Mouse (Mus musculus) inflammation-experienced regulatory T-cells (primary cell): ENCODE data around the gene Card9. TPM values are rescaled to one million over a fixed set of nuclear protein-coding genes. Genes with fewer than 3 reads are reported as not detected.

Source experiments
- polyA plus RNA-seq, 2 experiments: library from polyadenylated mRNA; unstranded; fragments of 100-300 nt; shearing (Covaris generic); gene quantifications; one replicate each; pipeline ENCODE4 v1.2.1; 2017

Card9 gene
- 1 to 10 TPM in 1 of 2 experiments, under 1 TPM in 1; 0.86 to 1.5 TPM for polyA plus RNA-seq

DNA sequence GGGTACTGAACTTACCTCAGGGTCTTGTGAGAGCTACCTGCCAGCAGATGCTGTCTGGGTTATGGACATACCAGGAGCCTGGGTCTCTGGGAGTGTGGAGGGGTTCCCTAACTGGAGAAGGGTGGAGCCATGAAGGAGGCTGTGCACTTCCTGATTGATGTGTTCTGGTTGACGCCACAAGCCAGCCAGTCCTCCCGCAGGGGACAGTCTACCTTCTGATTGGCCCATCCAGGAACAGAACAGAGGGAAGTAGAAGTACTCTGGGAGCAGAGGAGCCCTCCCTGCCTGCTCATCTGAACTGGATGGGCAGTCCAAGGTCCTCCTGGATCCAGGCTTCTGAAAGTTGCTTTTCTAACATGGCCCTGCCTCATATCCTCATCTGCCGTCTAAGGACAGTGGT is at the start of gene Card9:
Card9 (minus strand) TSS at position 147 of the 400 bp plus-strand sequence.

DNA sequence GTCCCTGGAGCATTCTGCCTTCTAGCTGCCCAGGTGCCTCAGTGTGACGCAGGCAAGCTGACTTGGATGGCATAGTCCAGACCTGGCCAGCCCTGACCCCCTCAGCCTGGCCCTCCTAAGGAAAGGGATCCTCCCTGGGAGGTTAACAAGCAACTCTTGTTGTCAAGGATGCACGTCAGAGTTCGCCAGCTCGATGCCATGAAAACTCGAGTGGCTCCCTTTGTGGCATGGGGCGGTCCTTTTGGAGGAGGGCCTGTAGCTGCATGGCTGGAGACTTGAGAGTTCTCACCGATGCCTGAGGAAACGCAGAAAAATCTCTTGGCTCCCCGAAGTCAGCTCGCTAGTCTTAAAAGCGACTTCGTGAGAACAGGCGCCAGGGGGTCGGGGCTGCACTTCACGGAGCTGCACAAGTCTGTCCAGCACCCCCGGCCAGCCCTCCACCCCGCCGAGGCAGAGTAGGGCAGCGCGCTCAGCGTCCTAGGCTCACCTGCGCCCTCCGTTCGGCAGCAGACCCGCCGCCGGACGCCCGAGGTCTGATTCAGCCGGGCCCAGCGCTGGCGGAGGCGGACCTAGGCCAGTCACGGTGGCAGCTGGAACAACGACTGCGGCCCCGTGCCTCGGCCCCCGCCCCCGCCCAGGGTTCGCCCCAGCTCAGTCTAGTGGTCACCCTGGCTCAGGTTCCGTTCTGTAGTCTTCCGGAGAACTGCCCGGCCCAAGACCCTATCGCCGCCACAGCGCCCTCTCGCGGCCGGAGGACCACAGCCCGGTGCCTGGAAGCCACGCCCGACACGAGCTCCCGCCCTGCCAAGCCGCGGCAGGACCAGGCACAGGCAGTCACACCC is 48.0 kb upstream of the Card9 start, which contains the start of gene Inpp5e:
Inpp5e (minus strand) TSS at position 689 of the 842 bp plus-strand sequence.

DNA sequence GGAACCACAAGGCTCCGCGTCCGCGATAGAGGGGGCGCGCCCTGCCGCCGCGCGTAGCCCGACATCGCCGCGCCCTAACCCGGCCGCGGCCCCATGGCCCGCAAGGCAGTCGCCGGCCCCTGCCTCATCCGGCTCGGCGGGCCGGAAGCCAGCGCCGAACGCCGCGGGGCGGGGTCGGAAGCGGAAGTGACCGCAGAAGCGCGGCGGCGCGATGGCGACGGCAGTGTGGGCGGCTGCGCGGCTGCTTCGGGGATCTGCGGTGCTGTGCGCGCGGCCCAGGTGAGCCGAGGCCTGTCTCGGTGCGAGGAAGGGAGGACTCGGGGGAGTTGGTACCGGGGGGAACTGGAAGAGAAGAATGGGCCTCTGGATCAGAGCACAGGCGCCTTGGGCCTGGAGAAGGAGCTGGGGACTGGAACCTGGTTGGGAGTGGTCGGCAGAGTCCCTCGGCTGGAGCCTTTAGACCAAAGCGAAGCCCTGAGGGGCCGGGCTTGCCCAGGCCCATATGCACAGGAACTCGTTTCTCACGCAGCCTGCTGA is 28.5 kb upstream of the Card9 start, which contains the start of the genes Entr1 and Pmpca:
Entr1 (minus strand) TSS at position 163 of the 537 bp plus-strand sequence.
Pmpca (plus strand) TSS at position 186 of the 537 bp plus-strand sequence.

DNA sequence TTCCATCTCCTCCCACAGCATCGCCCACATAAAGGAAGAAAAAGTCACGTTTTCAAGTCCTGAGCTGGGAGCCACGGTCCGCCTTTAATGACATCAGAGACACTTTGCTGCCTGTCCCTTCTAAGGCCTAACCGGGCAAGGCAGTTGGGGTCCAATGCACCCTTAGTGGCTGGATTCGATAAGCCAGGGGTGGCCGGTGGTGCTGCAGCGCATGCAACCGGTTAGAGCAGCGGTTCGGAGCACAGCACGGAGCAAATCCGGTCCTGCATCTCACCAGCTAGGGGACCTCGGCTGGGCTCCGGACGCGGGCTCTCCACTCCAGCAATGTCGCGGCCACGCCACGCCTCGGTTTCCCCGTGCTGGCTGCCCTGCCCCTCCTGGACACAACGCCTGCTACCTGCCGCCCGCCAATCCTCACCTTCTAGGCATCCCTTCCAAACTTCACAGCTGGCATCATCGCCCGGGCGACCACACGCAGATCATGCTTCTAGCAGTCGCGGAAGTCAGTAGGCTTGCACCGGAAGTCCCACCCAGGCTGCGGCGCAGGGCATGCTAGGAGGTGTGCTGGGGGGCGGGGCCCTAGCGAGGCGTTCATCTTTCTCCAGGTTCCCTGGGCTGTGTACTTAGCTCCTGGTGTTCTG is 19.5 kb upstream of the Card9 start, which contains the start of gene Snapc4:
Snapc4 (minus strand) TSS at position 523 of the 641 bp plus-strand sequence.

DNA sequence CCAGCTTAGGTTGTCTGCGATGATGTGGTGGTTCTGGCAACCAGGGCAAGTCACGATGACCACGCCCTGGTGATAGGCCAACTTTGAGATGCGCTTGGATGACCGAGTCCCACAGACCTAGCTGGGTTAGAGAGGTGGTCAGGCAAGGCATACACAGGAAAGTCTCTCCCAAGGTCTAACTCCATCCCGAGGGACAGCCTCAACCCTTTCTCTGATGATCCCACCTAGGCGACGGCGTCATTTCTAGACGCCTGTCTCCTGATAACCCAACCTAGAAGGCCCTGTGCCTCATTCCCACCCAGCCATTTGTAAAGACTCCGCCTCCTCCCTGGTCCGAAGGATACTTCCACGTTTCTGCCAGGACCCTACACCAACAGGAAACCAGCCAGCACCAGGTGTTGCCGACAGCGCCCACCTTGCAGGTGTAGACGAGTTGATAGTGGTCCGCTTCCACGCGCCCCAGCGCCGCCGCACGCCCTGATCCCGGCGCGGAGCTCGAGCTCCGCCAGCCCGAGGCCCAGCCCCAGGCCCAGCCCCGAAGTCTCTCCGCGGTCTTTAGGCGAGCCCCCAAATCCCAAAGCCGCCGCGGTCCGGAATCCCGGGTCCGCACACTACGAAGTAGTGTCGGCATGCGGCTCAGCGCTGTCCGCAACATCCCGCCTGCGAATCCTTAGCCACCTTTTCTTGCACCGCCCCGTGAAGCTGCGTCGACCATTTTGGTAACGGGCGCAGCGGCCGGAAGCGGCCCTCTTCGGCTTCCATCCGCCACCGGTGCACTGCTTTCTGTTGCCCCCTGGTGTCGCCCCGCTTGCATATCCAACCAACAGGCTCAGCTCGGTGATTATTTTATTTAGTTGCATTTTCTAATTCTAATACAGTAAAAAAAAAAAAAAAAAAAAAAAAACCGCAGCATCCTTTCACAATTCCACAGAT is 9.1 kb downstream of the Card9 start, which contains the start of gene Dnlz:
Dnlz (minus strand) TSS at position 753 of the 933 bp plus-strand sequence.

DNA sequence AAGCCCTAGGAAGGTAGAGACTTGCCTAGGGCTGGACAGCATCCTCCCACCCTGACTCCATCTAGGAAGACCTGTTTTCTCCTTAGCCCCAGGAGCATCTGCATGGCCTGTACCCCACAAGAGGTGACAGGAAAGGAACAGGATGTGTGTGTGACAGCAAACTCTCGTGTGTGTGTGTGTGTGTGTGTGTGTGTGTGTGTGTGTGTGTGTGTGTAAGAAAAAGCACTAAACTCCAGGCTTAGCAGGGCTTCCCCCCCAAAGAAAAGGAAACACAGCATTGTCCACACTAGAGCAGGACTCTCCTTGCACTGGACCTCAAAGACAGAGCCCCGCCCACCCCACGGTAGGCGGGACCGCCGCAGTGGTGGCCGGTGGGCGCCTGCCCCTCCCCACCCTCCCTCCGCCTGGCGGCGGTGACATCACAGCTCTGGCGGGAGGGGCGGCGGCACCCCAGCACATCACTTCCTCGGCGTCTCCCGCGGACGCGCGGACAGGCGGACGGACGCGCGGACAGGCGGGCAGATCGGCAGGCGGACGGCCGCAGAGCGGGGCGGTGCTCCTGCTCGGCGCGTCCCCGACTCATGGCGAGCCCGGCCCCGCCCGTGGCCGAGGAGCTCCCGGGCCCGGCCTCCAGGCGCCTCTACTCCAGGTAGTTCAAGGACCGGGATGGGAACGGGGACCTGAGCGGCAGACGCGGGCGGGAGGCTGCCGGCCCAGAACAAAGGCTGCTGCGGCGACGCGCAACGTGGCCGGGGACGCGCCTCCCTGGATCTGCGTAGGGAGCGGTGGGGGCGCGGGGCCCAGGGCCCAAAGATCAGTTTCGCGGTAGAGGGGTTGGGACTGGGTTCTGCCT is 45.4 kb downstream of the Card9 start, which contains the start of gene Gpsm1:
Gpsm1 (plus strand) TSS at position 444 of the 853 bp plus-strand sequence.

Other genes starting within 250 kb of the Card9 start
- 1 to 10 TPM in 1 of 2 experiments, under 1 TPM in 1; 0.47 to 3.1 TPM for gene Nacc2, start 237.7 kb downstream of the Card9 start, polyA plus RNA-seq
- gene Lhx3, start 152.6 kb downstream of the Card9 start, polyA plus RNA-seq, result under 1 TPM in 1 of 2 experiments, not detected in 1; 0.80 TPM
- gene Qsox2, start 123.4 kb downstream of the Card9 start, polyA plus RNA-seq, result 10 to 100 TPM in 1 of 2 experiments, 1 to 10 TPM in 1; 8.8 to 12.5 TPM
- gene Ccdc187, start 66.4 kb downstream of the Card9 start, polyA plus RNA-seq, result under 1 TPM in 1 of 2 experiments, not detected in 1; 0.28 TPM
- 10 to 100 TPM; 11.7 to 16.6 TPM for gene Gpsm1, start 45.4 kb downstream of the Card9 start, polyA plus RNA-seq
- 10 to 100 TPM; 14.8 to 17.5 TPM for gene Dnlz, start 8.8 kb downstream of the Card9 start, polyA plus RNA-seq
- 10 to 100 TPM; 42.2 to 48.5 TPM for gene Snapc4, start 19.7 kb upstream of the Card9 start, polyA plus RNA-seq
- gene Entr1, start 28.4 kb upstream of the Card9 start, polyA plus RNA-seq, result 100 to 1,000 TPM; 153 to 198 TPM
- 100 to 1,000 TPM; 102 to 119 TPM for gene Pmpca, start 28.4 kb upstream of the Card9 start, polyA plus RNA-seq
- 10 to 100 TPM; 36.2 to 49.9 TPM for gene Inpp5e, start 48.3 kb upstream of the Card9 start, polyA plus RNA-seq
- 10 to 100 TPM; 50.1 to 53.9 TPM for gene Sec16a, start 84.3 kb upstream of the Card9 start, polyA plus RNA-seq
- 10 to 100 TPM; 44.0 to 51.0 TPM for gene Notch1, start 155.7 kb upstream of the Card9 start, polyA plus RNA-seq
- gene Egfl7, start 219.1 kb upstream of the Card9 start, polyA plus RNA-seq, result 1 to 10 TPM in 1 of 2 experiments, under 1 TPM in 1; 0.58 to 5.4 TPM
- gene Gm20532, start 225.7 kb upstream of the Card9 start, polyA plus RNA-seq, result not detected
- 10 to 100 TPM; 24.4 to 58.1 TPM for gene Agpat2, start 243.5 kb upstream of the Card9 start, polyA plus RNA-seq